Mouse (Mus musculus): ENCODE data around the gene Syne4.

- no peak for TF ChIP-seq POLR2A (IDR thresholded peaks at IDR 0.05; ENCODE audit: extremely low read depth, insufficient read depth, low read length)
- TF ChIP-seq CTCF (IDR thresholded peaks at IDR 0.05; ENCODE audit: extremely low read depth, insufficient read depth, low read length), result no peak
These were observed 24.8 kb upstream of the Syne4 start for GRCm38 (mm10) chr7:30289714-30290399.

All from cortical plate, adult 2 months (tissue).